Comparison of ENCODE assay signal across 9 mouse cellular contexts in genomic region chr7:7277556-7277955, GRCm38 (mm10). TPM values are rescaled to one million over a fixed set of nuclear protein-coding genes. Genes with fewer than 3 reads are reported as not detected.
A peak's percentile ranks its signal among the peaks of the same experiment; 100 is the strongest.
DNase-seq lines count a peak whose midpoint lies in the region; ATAC-seq lines count a peak whose summit lies in the region.
"Not testable (repeated sequence)": the region's sequence is repeated elsewhere in the genome, so short reads cannot be mapped to it uniquely, and the experiment has no call there.
"Had no signal": no experiment of that assay in that cellular context is flagged by ENCODE, and none has a peak within 500 bp of the region (broad histone marks: within the 10 kb centered on the region; RNA-seq: fewer than 3 reads in every experiment).

No protein-coding gene starts in this region.

- peak overlapping the region; percentile 36 for H3K4me2 ChIP-seq in forebrain, embryonic 13.5 days
- H3K4me2 ChIP-seq in liver, embryonic 16.5 days (ENCODE audit: low read depth, low read length), result peak overlapping the region; percentile 47
- H3K4me2 ChIP-seq in stomach, embryonic 15.5 days, result peak overlapping the region; percentile 40

- not testable (repeated sequence) for H3K36me3 ChIP-seq in forebrain, embryonic 13.5 days (ENCODE audit: poor library complexity, severe bottlenecking); hindbrain, embryonic 10.5 days; liver, embryonic 16.5 days (ENCODE audit: control insufficient read depth, insufficient read depth); stomach, embryonic 15.5 days

- not testable (repeated sequence) for H3K9me3 ChIP-seq in forebrain, embryonic 13.5 days (replicated peaks); hindbrain, embryonic 10.5 days; liver, embryonic 16.5 days (replicated peaks; ENCODE audit: control insufficient read depth, low read length); stomach, embryonic 15.5 days

- H3K4me3 ChIP-seq in forebrain, embryonic 13.5 days, result peak overlapping the region; percentile 24
- peak overlapping the region; percentile 43 for H3K4me3 ChIP-seq in hindbrain, embryonic 10.5 days
- peak overlapping the region; percentile 36 for H3K4me3 ChIP-seq in liver, embryonic 16.5 days (ENCODE audit: low read depth, low read length)
- H3K4me3 ChIP-seq in stomach, embryonic 15.5 days (replicated peaks), result peak overlapping the region; percentile 38

- H3K27me3 ChIP-seq in forebrain, embryonic 13.5 days; hindbrain, embryonic 10.5 days (ENCODE audit: insufficient read depth, poor library complexity, severe bottlenecking); liver, embryonic 16.5 days (ENCODE audit: control insufficient read depth, insufficient read depth, low read depth, low read length); stomach, embryonic 15.5 days (replicated peaks): not testable (repeated sequence)

- 38% methylated on average over 24 of the region's 24 CpGs for WGBS in forebrain, embryonic 13.5 days
- WGBS in hindbrain, embryonic 10.5 days, result 57% methylated on average over 24 of the region's 24 CpGs
- WGBS in liver, embryonic 16.5 days (ENCODE audit: insufficient replicate concordance), result 54% methylated on average over 24 of the region's 24 CpGs
- WGBS in stomach, embryonic 15.5 days, result 52% methylated on average over 24 of the region's 24 CpGs

- DNase-seq in cerebellum, adult 18-20 months, result peak; percentile 32 to 53
- DNase-seq in hindbrain, embryonic 10.5 days (ENCODE audit: low spot score), result peak; percentile 52
- peak; percentile 17 to 53 for DNase-seq in kidney, postnatal 25 days

- H3K9ac ChIP-seq in forebrain, embryonic 13.5 days, result peak overlapping the region; percentile 46
- H3K9ac ChIP-seq in liver, embryonic 16.5 days (ENCODE audit: low read depth, low read length); stomach, embryonic 15.5 days: not testable (repeated sequence)

- ATAC-seq in CD4-positive, CD25-positive, alpha-beta regulatory T cell, adult 4 months, result peak; percentile 0
- peak; percentile 67 for ATAC-seq in forebrain, embryonic 13.5 days
- peak; percentile 20 for ATAC-seq in liver, embryonic 16.5 days (ENCODE audit: low read depth)
- ATAC-seq in monocyte, adult 5-6 weeks (replicated peaks; ENCODE audit: insufficient number of reproducible peaks, low FRiP score, low TSS enrichment, poor library complexity, severe bottlenecking), result peak; percentile 6; the same call in 1 of the 2 replicates
- peak; percentile 69 for ATAC-seq in stomach, embryonic 15.5 days (ENCODE audit: insufficient read depth, low FRiP score, low read depth)

- peak overlapping the region; percentile 1; the same call in 1 of the 2 replicates for H3K27ac ChIP-seq in forebrain, embryonic 13.5 days
- H3K27ac ChIP-seq in hindbrain, embryonic 10.5 days, result peak overlapping the region; percentile 57; the same call in 1 of the 2 replicates
- H3K27ac ChIP-seq in liver, embryonic 16.5 days (ENCODE audit: low read length), result not testable (repeated sequence)
- H3K27ac ChIP-seq in stomach, embryonic 15.5 days, result peak overlapping the region; percentile 41

- H3K4me1 ChIP-seq in forebrain, embryonic 13.5 days; hindbrain, embryonic 10.5 days (replicated peaks); liver, embryonic 16.5 days (ENCODE audit: control insufficient read depth, low read depth, low read length); stomach, embryonic 15.5 days: not testable (repeated sequence)

RNA-seq across cellular contexts. Expression of gene Gm45844, which starts 0.5 kb away (rescaled TPM):
- 1 to 10 TPM in 1 of 2 experiments, under 1 TPM in 1; 0.72 to 1.6 TPM for polyA plus RNA-seq in CD4-positive, CD25-positive, alpha-beta regulatory T cell, adult 4 months (2017; shearing (Covaris generic))
- polyA plus RNA-seq in forebrain, embryonic 13.5 days (2015; fragmentation: Nextera tagmentation; extraction: Ambion mirVana), result 3.2 and 5.5 TPM in 2 replicates
- 0.92 and 2.0 TPM in 2 replicates for polyA plus RNA-seq in hindbrain, embryonic 10.5 days (2016; fragmentation: Nextera tagmentation; extraction: Ambion mirVana)
- polyA plus RNA-seq in liver, embryonic 16.5 days (2015; fragmentation: Nextera tagmentation; extraction: Ambion mirVana), result 0.69 and 0.79 TPM in 2 replicates
- total RNA-seq in monocyte, adult 5-6 weeks (2017), result 0.21 to 0.39 TPM in 2 of 3 replicates, not detected in the other
- polyA plus RNA-seq in stomach, embryonic 15.5 days (2015; fragmentation: Nextera tagmentation; extraction: Ambion mirVana), result 2.5 and 3.1 TPM in 2 replicates

RNA-seq across cellular contexts. Expression of gene Clcn4, which starts 23.1 kb away (rescaled TPM):
- polyA plus RNA-seq in CD4-positive, CD25-positive, alpha-beta regulatory T cell, adult 4 months (2017; shearing (Covaris generic)), result 10 to 100 TPM; 65.0 to 87.8 TPM
- 101 and 118 TPM in 2 replicates for polyA plus RNA-seq in forebrain, embryonic 13.5 days (2015; fragmentation: Nextera tagmentation; extraction: Ambion mirVana)
- 44.7 and 54.2 TPM in 2 replicates for polyA plus RNA-seq in hindbrain, embryonic 10.5 days (2016; fragmentation: Nextera tagmentation; extraction: Ambion mirVana)
- polyA plus RNA-seq in liver, embryonic 16.5 days (2015; fragmentation: Nextera tagmentation; extraction: Ambion mirVana), result 12.8 and 13.2 TPM in 2 replicates
- 55.4 to 74.2 TPM (median 57.1 TPM) in 3 replicates for total RNA-seq in monocyte, adult 5-6 weeks (2017)
- 49.3 and 51.1 TPM in 2 replicates for polyA plus RNA-seq in stomach, embryonic 15.5 days (2015; fragmentation: Nextera tagmentation; extraction: Ambion mirVana)

RNA-seq across cellular contexts. Expression of gene Vmn2r29, which starts 30.4 kb away (rescaled TPM):
- 1 to 10 TPM in 1 of 2 experiments, not detected in 1; 1.5 TPM for polyA plus RNA-seq in CD4-positive, CD25-positive, alpha-beta regulatory T cell, adult 4 months (2017; shearing (Covaris generic))
- polyA plus RNA-seq in forebrain, embryonic 13.5 days (2015; fragmentation: Nextera tagmentation; extraction: Ambion mirVana), result 0.28 and 1.1 TPM in 2 replicates
- polyA plus RNA-seq in hindbrain, embryonic 10.5 days (2016; fragmentation: Nextera tagmentation; extraction: Ambion mirVana), result 0.44 TPM in 1 of 2 replicates, not detected in the other
- 0.21 TPM in 1 of 2 replicates, not detected in the other for polyA plus RNA-seq in liver, embryonic 16.5 days (2015; fragmentation: Nextera tagmentation; extraction: Ambion mirVana)
- 1.6 TPM in 1 of 3 replicates, not detected in the others for total RNA-seq in monocyte, adult 5-6 weeks (2017)
- polyA plus RNA-seq in stomach, embryonic 15.5 days (2015; fragmentation: Nextera tagmentation; extraction: Ambion mirVana), result 0.15 and 0.62 TPM in 2 replicates

RNA-seq across cellular contexts. Expression of gene Vmn2r30, which starts 59.9 kb away (rescaled TPM):
- not detected for polyA plus RNA-seq in CD4-positive, CD25-positive, alpha-beta regulatory T cell, adult 4 months (2017; shearing (Covaris generic))
- polyA plus RNA-seq in forebrain, embryonic 13.5 days (2015; fragmentation: Nextera tagmentation; extraction: Ambion mirVana), result not detected in 2 replicates
- polyA plus RNA-seq in hindbrain, embryonic 10.5 days (2016; fragmentation: Nextera tagmentation; extraction: Ambion mirVana), result not detected in 2 replicates
- not detected in 2 replicates for polyA plus RNA-seq in liver, embryonic 16.5 days (2015; fragmentation: Nextera tagmentation; extraction: Ambion mirVana)
- not detected in 3 replicates for total RNA-seq in monocyte, adult 5-6 weeks (2017)
- not detected in 2 replicates for polyA plus RNA-seq in stomach, embryonic 15.5 days (2015; fragmentation: Nextera tagmentation; extraction: Ambion mirVana)
- total RNA-seq: gastrocnemius, adult 8-10 months had no signal

Comparison
In these comparisons a context has a peak if more than half of its experiments do, and no peak if none do; other contexts are left out.
1. ATAC-seq: peak in every context shown above with its lines; median percentile 69 in stomach, embryonic 15.5 days; 67 in forebrain, embryonic 13.5 days; 20 in liver, embryonic 16.5 days; 6 in monocyte, adult 5-6 weeks; 0 in CD4-positive, CD25-positive, alpha-beta regulatory T cell, adult 4 months.